Mouse (Mus musculus) MEL-GATA-1-ER (cell line): ENCODE measurements around the gene Olfr1320.
"Not testable (repeated sequence)": the region's sequence is repeated elsewhere in the genome, so short reads cannot be mapped to it uniquely, and the experiment has no call there.

Experiments
- DNase-seq: peaks from one replicate; pipeline ENCODE4 v3.0.0-alpha.2; 2012; ENCODE audit warnings: low read depth; ENCODE audit errors: extremely low read depth

The Olfr1320 gene

DNA sequence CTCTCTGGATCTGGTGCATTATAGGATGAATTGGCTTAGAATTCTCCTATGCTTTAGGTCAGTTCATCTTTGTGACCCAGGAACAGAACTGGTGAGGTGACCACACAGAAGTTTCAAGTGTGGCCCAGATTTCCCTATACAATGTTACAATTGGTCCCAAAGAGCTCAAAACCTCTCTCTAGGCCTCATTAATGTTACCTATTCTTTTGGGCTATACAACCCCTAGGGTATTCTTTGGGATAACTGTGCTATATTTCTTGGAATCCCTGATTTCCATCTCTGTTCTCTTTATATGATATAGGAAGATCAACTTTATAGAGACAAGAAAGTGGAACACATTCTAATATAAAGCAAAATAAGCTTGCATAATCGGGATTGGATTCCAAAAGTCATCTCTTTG is at the start of gene Olfr1320:
TSS of gene Olfr1320 (plus strand) at position 301 of the 400 bp plus-strand sequence.
- DNase-seq, result no peak

GRCm38 (mm10) chrX:49627566-49627965 is 44.6 kb upstream of the Olfr1320 start:
- no peak for DNase-seq

GRCm38 (mm10) chrX:49631195-49631594 is 40.9 kb upstream of the Olfr1320 start:
- DNase-seq, result no peak

DNA sequence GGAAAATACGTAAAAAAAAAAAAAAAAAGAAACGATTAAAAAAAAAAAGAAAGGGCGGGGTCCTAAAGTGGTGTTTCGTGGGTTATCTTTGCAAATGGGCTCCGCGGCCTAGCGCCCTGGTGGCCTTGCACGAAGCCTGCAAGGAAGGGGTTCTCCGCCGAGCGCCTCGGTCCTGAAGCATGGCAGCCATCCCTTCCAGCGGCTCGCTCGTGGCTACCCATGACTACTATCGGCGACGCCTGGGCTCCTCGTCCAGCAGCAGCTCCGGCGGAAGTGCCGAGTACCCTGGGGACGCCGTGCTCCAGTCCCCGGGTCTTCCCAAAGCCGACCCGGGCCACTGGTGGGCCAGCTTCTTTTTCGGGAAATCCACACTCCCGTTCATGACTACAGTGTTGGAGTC is 11.4 kb upstream of the Olfr1320 start:
- not testable (repeated sequence) for DNase-seq
